Mouse (Mus musculus): ENCODE measurements around the gene Gm20388. TPM values are rescaled to one million over a fixed set of nuclear protein-coding genes. Genes with fewer than 3 reads are reported as not detected.

The Gm20388 gene
- polyA plus RNA-seq, 1 experiment from 2014 or later, result not detected

DNA sequence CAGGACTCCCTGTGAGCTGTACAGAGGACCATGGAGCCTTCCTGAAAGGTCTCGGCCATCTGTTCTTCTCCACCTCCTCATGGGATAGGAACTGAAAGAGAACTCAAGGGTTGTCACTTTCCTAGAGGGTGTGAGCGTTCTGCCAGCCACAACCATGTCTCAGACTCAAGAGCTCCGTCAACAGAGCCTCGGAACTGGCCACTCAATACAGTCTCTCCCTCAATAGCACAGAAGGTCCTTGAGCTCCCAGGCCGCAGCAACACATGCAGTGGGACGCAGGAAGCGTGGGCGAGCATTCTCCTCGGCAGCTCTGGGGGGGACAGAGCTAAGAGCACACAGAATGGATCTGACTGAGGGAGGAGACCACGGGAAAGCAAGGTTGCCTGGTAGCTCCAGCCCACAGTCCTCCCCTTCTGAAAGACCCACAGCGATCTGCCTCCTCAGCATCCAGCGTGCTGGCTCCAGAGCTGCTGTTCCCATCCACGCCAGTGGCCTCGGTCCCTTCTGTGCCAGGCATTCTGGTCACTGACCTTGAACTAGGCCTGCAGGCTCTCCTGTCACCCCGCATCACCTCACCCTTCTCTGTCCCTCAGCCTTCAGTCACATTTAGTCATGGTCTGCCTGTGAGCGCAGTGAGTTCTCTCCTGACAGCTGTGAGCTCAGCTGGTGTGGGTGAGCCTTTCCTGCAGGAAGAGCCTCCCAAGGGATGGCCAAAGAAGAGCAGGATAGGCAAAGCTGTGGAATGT is 251.2 kb downstream of the Gm20388 start:
- H3K4me3 ChIP-seq (ENCODE audit: low read depth, low read length), result no peak overlapping the region
- no peaks in the 10 kb centered on the region for H3K9me3 ChIP-seq (ENCODE audit: control insufficient read depth, low read length)
- no peaks in the 10 kb centered on the region for H3K4me1 ChIP-seq (replicated peaks; ENCODE audit: control insufficient read depth, insufficient read depth)
- no peak overlapping the region for H3K27ac ChIP-seq (replicated peaks)
- ATAC-seq (ENCODE audit: low FRiP score, low TSS enrichment) (no peak), DNase-seq (ENCODE audit: low spot score) (no peak)
- no peak overlapping the region for H3K4me2 ChIP-seq (replicated peaks; ENCODE audit: low read depth)
- no peak overlapping the region for H3K9ac ChIP-seq (ENCODE audit: low read length)
- WGBS, result 84% methylated on average over 16 of the region's 16 CpGs
- H3K27me3 ChIP-seq (ENCODE audit: control insufficient read depth, insufficient read depth, low read length), result no peaks in the 10 kb centered on the region
- TF ChIP-seq CTCF (IDR thresholded peaks at IDR 0.05; ENCODE audit: low read depth) (no peak), EP300 (optimal IDR thresholded peaks at IDR 0.05) (no peak)
- H3K36me3 ChIP-seq (ENCODE audit: control insufficient read depth, insufficient read depth, low read length), result no peaks in the 10 kb centered on the region; the same call in 1 of the 2 replicates

DNA sequence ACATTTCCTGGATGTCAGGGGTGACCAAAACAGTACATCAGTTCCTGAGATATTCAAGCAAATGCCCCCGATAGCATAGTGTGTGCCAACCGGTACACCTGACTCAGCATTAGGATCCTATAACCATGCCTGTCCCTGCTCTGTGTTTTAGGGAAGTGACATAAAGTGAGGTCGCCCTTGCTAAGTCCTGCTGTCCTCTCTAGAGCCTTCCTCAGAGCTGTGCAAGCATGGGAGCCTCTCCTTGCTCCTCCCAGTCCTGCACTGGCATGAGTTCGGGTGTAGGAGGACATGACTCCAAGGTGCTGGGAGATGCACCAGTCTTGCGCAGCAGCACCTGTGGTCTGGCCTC is 251.7 kb downstream of the Gm20388 start:
- Histone ChIP-seq H3K36me3 (ENCODE audit: control insufficient read depth, insufficient read depth, low read length) (no peaks in the 10 kb centered on the region; the same call in 1 of the 2 replicates), H3K27ac (replicated peaks) (no peak overlapping the region), H3K27me3 (ENCODE audit: control insufficient read depth, insufficient read depth, low read length) (no peaks in the 10 kb centered on the region), H3K9me3 (ENCODE audit: control insufficient read depth, low read length) (no peaks in the 10 kb centered on the region), H3K4me2 (replicated peaks; ENCODE audit: low read depth) (no peak overlapping the region), H3K4me3 (ENCODE audit: low read depth, low read length) (no peak overlapping the region), H3K4me1 (replicated peaks; ENCODE audit: control insufficient read depth, insufficient read depth) (no peaks in the 10 kb centered on the region), H3K9ac (ENCODE audit: low read length) (no peak overlapping the region)
- ATAC-seq (ENCODE audit: low FRiP score, low TSS enrichment) (no peak), DNase-seq (ENCODE audit: low spot score) (no peak)
- TF ChIP-seq CTCF (IDR thresholded peaks at IDR 0.05; ENCODE audit: low read depth) (no peak), EP300 (optimal IDR thresholded peaks at IDR 0.05) (no peak)
- 73% methylated on average over 5 of the region's 5 CpGs for WGBS

GRCm38 (mm10) chr8:120163376-120163775 is 252.7 kb downstream of the Gm20388 start:
- no peak overlapping the region for H3K4me3 ChIP-seq (ENCODE audit: low read depth, low read length)
- TF ChIP-seq CTCF (IDR thresholded peaks at IDR 0.05; ENCODE audit: low read depth) (no peak), EP300 (optimal IDR thresholded peaks at IDR 0.05) (no peak)
- ATAC-seq (ENCODE audit: low FRiP score, low TSS enrichment) (no peak), DNase-seq (ENCODE audit: low spot score) (no peak)
- H3K4me1 ChIP-seq (replicated peaks; ENCODE audit: control insufficient read depth, insufficient read depth), result no peaks in the 10 kb centered on the region
- no peaks in the 10 kb centered on the region for H3K27me3 ChIP-seq (ENCODE audit: control insufficient read depth, insufficient read depth, low read length)
- no peak overlapping the region for H3K9ac ChIP-seq (ENCODE audit: low read length)
- no peak overlapping the region for H3K4me2 ChIP-seq (replicated peaks; ENCODE audit: low read depth)
- no peaks in the 10 kb centered on the region for H3K9me3 ChIP-seq (ENCODE audit: control insufficient read depth, low read length)
- WGBS, result 62% methylated on average over 8 of the region's 8 CpGs
- no peaks in the 10 kb centered on the region; the same call in 1 of the 2 replicates for H3K36me3 ChIP-seq (ENCODE audit: control insufficient read depth, insufficient read depth, low read length)
- H3K27ac ChIP-seq (replicated peaks), result no peak overlapping the region

GRCm38 (mm10) chr8:120164026-120164425 is 253.4 kb downstream of the Gm20388 start:
- WGBS, result 92% methylated on average over 5 of the region's 5 CpGs
- ATAC-seq (ENCODE audit: low FRiP score, low TSS enrichment) (0 out of 2 replicates have a peak, but pooled peaks have one; percentile 17), DNase-seq (ENCODE audit: low spot score) (no peak)

DNA sequence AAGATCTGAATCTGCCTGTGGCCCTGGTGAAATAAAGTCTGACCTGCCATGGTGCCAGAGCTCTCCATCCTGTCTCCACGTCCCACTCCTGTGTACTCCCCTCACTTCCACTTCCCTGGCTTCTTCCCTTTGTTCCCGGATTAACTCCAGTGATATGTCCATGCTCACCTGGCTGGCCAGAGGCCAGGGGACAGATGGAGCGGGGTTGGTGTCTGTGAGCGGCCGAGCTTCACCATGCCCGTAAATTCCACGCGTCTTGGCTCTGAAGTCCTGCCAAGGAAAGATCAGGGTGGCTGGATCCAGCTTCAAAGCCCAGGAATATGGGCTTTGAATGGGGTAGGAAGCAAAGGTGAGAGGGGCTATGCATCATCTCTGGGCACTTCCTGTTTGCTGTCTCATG is 256.5 kb downstream of the Gm20388 start:
- Histone ChIP-seq H3K9ac (ENCODE audit: low read length) (no peak overlapping the region), H3K27me3 (ENCODE audit: control insufficient read depth, insufficient read depth, low read length) (no peaks in the 10 kb centered on the region), H3K4me2 (replicated peaks; ENCODE audit: low read depth) (no peak overlapping the region), H3K4me1 (replicated peaks; ENCODE audit: control insufficient read depth, insufficient read depth) (no peaks in the 10 kb centered on the region), H3K4me3 (ENCODE audit: low read depth, low read length) (no peak overlapping the region), H3K36me3 (ENCODE audit: control insufficient read depth, insufficient read depth, low read length) (no peaks in the 10 kb centered on the region; the same call in 1 of the 2 replicates), H3K9me3 (ENCODE audit: control insufficient read depth, low read length) (no peaks in the 10 kb centered on the region), H3K27ac (replicated peaks) (no peak overlapping the region)
- DNase-seq (ENCODE audit: low spot score) (no peak), ATAC-seq (ENCODE audit: low FRiP score, low TSS enrichment) (no peak)
- WGBS, result 80% methylated on average over 8 of the region's 8 CpGs
- TF ChIP-seq EP300 (optimal IDR thresholded peaks at IDR 0.05), result no peak
- no peak for TF ChIP-seq CTCF (IDR thresholded peaks at IDR 0.05; ENCODE audit: low read depth)

More at GRCm38 (mm10) chr8:120164026-120164425, 253.4 kb downstream of the Gm20388 start:
- no peaks in the 10 kb centered on the region for H3K27me3 ChIP-seq (ENCODE audit: control insufficient read depth, insufficient read depth, low read length)
- H3K9me3 ChIP-seq (ENCODE audit: control insufficient read depth, low read length), result no peaks in the 10 kb centered on the region
- H3K4me1 ChIP-seq (replicated peaks; ENCODE audit: control insufficient read depth, insufficient read depth), result no peaks in the 10 kb centered on the region
- TF ChIP-seq CTCF (IDR thresholded peaks at IDR 0.05; ENCODE audit: low read depth) (no peak), EP300 (optimal IDR thresholded peaks at IDR 0.05) (no peak)
- no peak overlapping the region for H3K9ac ChIP-seq (ENCODE audit: low read length)
- H3K27ac ChIP-seq (replicated peaks), result no peak overlapping the region
- H3K36me3 ChIP-seq (ENCODE audit: control insufficient read depth, insufficient read depth, low read length), result no peaks in the 10 kb centered on the region; the same call in 1 of the 2 replicates
- no peak overlapping the region for H3K4me3 ChIP-seq (ENCODE audit: low read depth, low read length)
- no peak overlapping the region for H3K4me2 ChIP-seq (replicated peaks; ENCODE audit: low read depth)

GRCm38 (mm10) chr8:120167821-120168220 is 257.2 kb downstream of the Gm20388 start:
- H3K4me2 ChIP-seq (replicated peaks; ENCODE audit: low read depth), result no peak overlapping the region
- 33% methylated on average over 5 of the region's 5 CpGs for WGBS
- H3K4me1 ChIP-seq (replicated peaks; ENCODE audit: control insufficient read depth, insufficient read depth), result no peaks in the 10 kb centered on the region
- H3K27me3 ChIP-seq (ENCODE audit: control insufficient read depth, insufficient read depth, low read length), result no peaks in the 10 kb centered on the region
- H3K36me3 ChIP-seq (ENCODE audit: control insufficient read depth, insufficient read depth, low read length), result no peaks in the 10 kb centered on the region; the same call in 1 of the 2 replicates
- TF ChIP-seq CTCF (IDR thresholded peaks at IDR 0.05; ENCODE audit: low read depth), result no peak
- no peak for TF ChIP-seq EP300 (optimal IDR thresholded peaks at IDR 0.05)
- H3K9ac ChIP-seq (ENCODE audit: low read length), result no peak overlapping the region
- H3K4me3 ChIP-seq (ENCODE audit: low read depth, low read length), result no peak overlapping the region
- no peak for ATAC-seq (ENCODE audit: low FRiP score, low TSS enrichment)
- DNase-seq (ENCODE audit: low spot score), result no peak
- H3K27ac ChIP-seq (replicated peaks), result no peak overlapping the region
- no peaks in the 10 kb centered on the region for H3K9me3 ChIP-seq (ENCODE audit: control insufficient read depth, low read length)
